Mouse (Mus musculus) CH12.LX (cell line): ENCODE results near the gene Pou3f3. TPM values are rescaled to one million over a fixed set of nuclear protein-coding genes. Genes with fewer than 3 reads are reported as not detected.

Experiments used
- DNase-seq: peaks from one replicate; pipeline ENCODE4 v3.0.0-alpha.2; 2013; ENCODE audit errors: extremely low read depth
- H3K27ac ChIP-seq: 2 replicates; pipeline ENCODE4 v1.5.1; 2012; ENCODE audit warnings: low read depth, mild to moderate bottlenecking, control low read depth, moderate library complexity; ENCODE audit not compliant: insufficient read depth
- H3K27me3 ChIP-seq: replicated peaks from 2 replicates; pipeline ENCODE3; 2012; ENCODE audit warnings: inconsistent platforms
- H3K36me3 ChIP-seq, 2 experiments: replicated peaks in 1 of 2; 2 replicates each; pipeline versions ENCODE3 to v1.6.1; 2012; ENCODE audit warnings: inconsistent platforms in 1 of 2, low read length in 1 of 2, mild to moderate bottlenecking in 1 of 2, mixed read lengths in 1 of 2, moderate library complexity in 1 of 2; ENCODE audit not compliant: control insufficient read depth in 1 of 2, insufficient read depth in 1 of 2
- H3K4me1 ChIP-seq, 2 experiments: 2 replicates each; pipeline ENCODE4 v1.6.1; 2012; ENCODE audit warnings: inconsistent platforms in 1 of 2, moderate library complexity in 1 of 2; ENCODE audit not compliant: insufficient read depth in 2 of 2, control insufficient read depth in 1 of 2
- H3K4me2 ChIP-seq: 2 replicates; pipeline ENCODE4 v1.6.1; 2012; ENCODE audit warnings: low read depth, mild to moderate bottlenecking, control low read depth; ENCODE audit not compliant: poor library complexity, insufficient read depth, severe bottlenecking
- H3K4me3 ChIP-seq, 3 experiments: fragments of 150-350 bp in 1 of 3; sonication (generic) in 1 of 3; replicated peaks in 1 of 3; 2 replicates each; pipeline versions ENCODE3 to v1.5.1; 2011 to 2012; ENCODE audit warnings: low read depth in 2 of 3, low read length in 2 of 3, mild to moderate bottlenecking in 2 of 3, moderate library complexity in 2 of 3, control low read depth in 1 of 3, improper control_type of control experiment in 1 of 3, inconsistent platforms in 1 of 3, mixed read lengths in 1 of 3; ENCODE audit not compliant: poor library complexity in 1 of 3
- H3K79me2 ChIP-seq: replicated peaks from 2 replicates; pipeline ENCODE4 v1.6.1; 2012; ENCODE audit warnings: mild to moderate bottlenecking, moderate library complexity; ENCODE audit not compliant: control insufficient read depth, poor library complexity, insufficient read depth, severe bottlenecking; ENCODE audit errors: extremely low read depth
- H3K9ac ChIP-seq: 2 replicates; pipeline ENCODE4 v1.6.1; 2012; ENCODE audit warnings: low read depth, mild to moderate bottlenecking, control low read depth, moderate library complexity; ENCODE audit not compliant: insufficient read depth
- H3K9me3 ChIP-seq: replicated peaks from 2 replicates; pipeline ENCODE3; 2012; ENCODE audit warnings: low read length, inconsistent platforms, mixed read lengths
- BHLHE40 ChIP-seq: IDR thresholded peaks from 2 replicates; pipeline ENCODE4 v1.6.1; 2011; ENCODE audit warnings: mild to moderate bottlenecking, low read depth, low read length, improper control_type of control experiment
- CHD2 ChIP-seq: IDR thresholded peaks from 2 replicates; pipeline ENCODE4 v1.6.1; 2011; ENCODE audit warnings: low read length, improper control_type of control experiment
- ELF1 ChIP-seq: IDR thresholded peaks from 2 replicates; pipeline ENCODE4 v1.6.1; 2014; ENCODE audit warnings: low read depth, mild to moderate bottlenecking, inconsistent platforms, low read length, improper control_type of control experiment
- ETS1 ChIP-seq: conservative IDR thresholded peaks from 2 replicates; pipeline ENCODE4 v1.6.1; 2012; ENCODE audit warnings: low read depth, mild to moderate bottlenecking, inconsistent platforms, low read length, improper control_type of control experiment, moderate library complexity
- GABPA ChIP-seq: IDR thresholded peaks from 2 replicates; pipeline ENCODE4 v1.6.1; 2012; ENCODE audit warnings: low read depth, low read length, improper control_type of control experiment, inconsistent platforms; ENCODE audit not compliant: insufficient replicate concordance
- HCFC1 ChIP-seq: IDR thresholded peaks from 2 replicates; pipeline ENCODE4 v1.6.1; 2012; ENCODE audit warnings: low read depth, mild to moderate bottlenecking, inconsistent platforms, low read length, improper control_type of control experiment
- IRF4 ChIP-seq: IDR thresholded peaks from 2 replicates; pipeline ENCODE4 v1.6.1; 2014; ENCODE audit warnings: low read depth, mild to moderate bottlenecking, inconsistent platforms, low read length, improper control_type of control experiment
- JUN ChIP-seq: IDR thresholded peaks from 2 replicates; pipeline ENCODE4 v1.6.1; 2011; ENCODE audit warnings: low read depth, mild to moderate bottlenecking, low read length, improper control_type of control experiment, moderate library complexity; ENCODE audit not compliant: insufficient read depth
- MAX ChIP-seq: IDR thresholded peaks from 2 replicates; pipeline ENCODE4 v1.6.1; 2011; ENCODE audit warnings: low read length, improper control_type of control experiment
- MXI1 ChIP-seq: IDR thresholded peaks from 2 replicates; pipeline ENCODE4 v1.6.1; 2011; ENCODE audit warnings: mild to moderate bottlenecking, low read depth, low read length, improper control_type of control experiment
- MYC ChIP-seq: IDR thresholded peaks from 2 replicates; pipeline ENCODE4 v1.6.1; 2011; ENCODE audit warnings: low read depth, mild to moderate bottlenecking, improper control_type of control experiment, low read length
- NELFE ChIP-seq: IDR thresholded peaks from 2 replicates; pipeline ENCODE4 v1.6.1; 2011; ENCODE audit warnings: low read depth, low read length, improper control_type of control experiment
- NRF1 ChIP-seq: IDR thresholded peaks from 2 replicates; pipeline ENCODE4 v1.6.1; 2014; ENCODE audit warnings: low read depth, mild to moderate bottlenecking, inconsistent platforms, low read length, improper control_type of control experiment, moderate library complexity
- PAX5 ChIP-seq: IDR thresholded peaks from 2 replicates; pipeline ENCODE4 v1.6.1; 2012; ENCODE audit warnings: low read length, inconsistent platforms, mixed read lengths
- POLR2A ChIP-seq: IDR thresholded peaks from 2 replicates; pipeline ENCODE4 v1.6.1; 2011; ENCODE audit warnings: low read depth, mild to moderate bottlenecking, improper control_type of control experiment, low read length
- POLR2AphosphoS2 ChIP-seq: IDR thresholded peaks from 2 replicates; pipeline ENCODE4 v1.6.1; 2011; ENCODE audit warnings: low read depth, low read length, improper control_type of control experiment
- RAD21 ChIP-seq: IDR thresholded peaks from 2 replicates; pipeline ENCODE4 v1.6.1; 2011; ENCODE audit warnings: low read depth, mild to moderate bottlenecking, low read length, improper control_type of control experiment, moderate library complexity
- RCOR1 ChIP-seq: conservative IDR thresholded peaks from 2 replicates; pipeline ENCODE4 v1.6.1; 2012; ENCODE audit warnings: low read depth, mild to moderate bottlenecking, inconsistent platforms, low read length, improper control_type of control experiment
- SIN3A ChIP-seq: IDR thresholded peaks from 2 replicates; pipeline ENCODE4 v1.6.1; 2012; ENCODE audit warnings: low read length, improper control_type of control experiment, inconsistent platforms
- SMC3 ChIP-seq: IDR thresholded peaks from 2 replicates; pipeline ENCODE4 v1.6.1; 2011; ENCODE audit warnings: low read depth, low read length, improper control_type of control experiment
- TCF12 ChIP-seq: IDR thresholded peaks from 2 replicates; pipeline ENCODE4 v1.6.1; 2014; ENCODE audit warnings: low read depth, mild to moderate bottlenecking, inconsistent platforms, low read length, improper control_type of control experiment
- UBTF ChIP-seq: IDR thresholded peaks from 2 replicates; pipeline ENCODE4 v1.6.1; 2012; ENCODE audit warnings: low read depth, mild to moderate bottlenecking, inconsistent platforms, low read length, improper control_type of control experiment, moderate library complexity
- USF2 ChIP-seq: conservative IDR thresholded peaks from 2 replicates; pipeline ENCODE4 v1.6.1; 2011; ENCODE audit warnings: low read depth, low read length, improper control_type of control experiment
- ZC3H11A ChIP-seq: IDR thresholded peaks from 2 replicates; pipeline ENCODE4 v1.6.1; 2012; ENCODE audit warnings: low read depth, mild to moderate bottlenecking, inconsistent platforms, low read length, improper control_type of control experiment
- ZMIZ1 ChIP-seq: IDR thresholded peaks from 2 replicates; pipeline ENCODE4 v1.6.1; 2012; ENCODE audit warnings: low read depth, mild to moderate bottlenecking, inconsistent platforms, low read length, improper control_type of control experiment
- ZNF384 ChIP-seq: IDR thresholded peaks from 2 replicates; pipeline ENCODE4 v1.6.1; 2012; ENCODE audit warnings: low read depth, low read length, improper control_type of control experiment, inconsistent platforms
- dilution Hi-C: fragments of 300-500 bp; cut with MboI; formaldehyde crosslinking; loops from 2 replicates; pipeline ENCODE4 v1.14.3; 2020; ENCODE audit warnings: low sequenced_read_pairs; ENCODE audit not compliant: extremely low pct_unique_long_range_greater_than_20kb, extremely low pct_ligation_motif_present
- in situ Hi-C: fragments of 300-500 bp; cut with MboI; formaldehyde crosslinking; loops from 3 replicates; pipeline ENCODE4 v1.14.3; 2019; ENCODE audit warnings: low sequenced_read_pairs, low pct_ligation_motif_present, low pct_unique_long_range_greater_than_20kb, mixed read lengths
- polyA plus RNA-seq: library from polyadenylated mRNA; unstranded; fragments of >175 nt; gene quantifications from 2 replicates; pipeline ENCODE4 v1.2.1, GENCODE M21; 2012; ENCODE audit warnings: low read depth; ENCODE audit not compliant: insufficient read length
- total RNA-seq, 2 experiments: library from RNA; depleted of rRNA; stranded (reverse); fragments of 300-350 nt in 1 of 2; fragments of >200 nt in 1 of 2; gene quantifications; 2 replicates each; pipeline ENCODE4 v1.2.3; 2012 to 2014

Pou3f3 gene
- total RNA-seq (2012; rRNA removed) = not detected in 2 replicates
- total RNA-seq (2014; rRNA removed) = not detected in 2 replicates
- not detected in 2 replicates for polyA plus RNA-seq

- H3K4me1 ChIP-seq = no peaks in the 10 kb centered on the region
- no peak within 1 kb of the TSS for H3K4me2 ChIP-seq
- no peaks in the 10 kb centered on the region for H3K79me2 ChIP-seq
- H3K9me3 ChIP-seq = peaks cover 48% of the 10 kb centered on the region
- dilution Hi-C loops = no loop called here
- H3K27ac ChIP-seq = no peak within 1 kb of the TSS
- in situ Hi-C loops = no loop called here
- no peaks in the 10 kb centered on the region for H3K36me3 ChIP-seq
- H3K4me3 ChIP-seq = no peak within 1 kb of the TSS
- DNase-seq = no peak
- TF ChIP-seq HCFC1 = no peak
- no peak for TF ChIP-seq RAD21
- no peak for TF ChIP-seq TCF12
- TF ChIP-seq NELFE = no peak
- no peak for TF ChIP-seq RCOR1
- TF ChIP-seq ZMIZ1 = no peak
- no peak for TF ChIP-seq BHLHE40
- TF ChIP-seq ELF1 = no peak
- no peak for TF ChIP-seq SMC3
- no peak for TF ChIP-seq PAX5
- TF ChIP-seq SIN3A = no peak
- TF ChIP-seq ZNF384 = no peak
- no peak for TF ChIP-seq MAX
- no peak for TF ChIP-seq ZC3H11A
- no peak for TF ChIP-seq GABPA
- TF ChIP-seq POLR2A = no peak
- no peak for TF ChIP-seq IRF4
- TF ChIP-seq UBTF = no peak
- TF ChIP-seq NRF1 = no peak
- H3K9ac ChIP-seq = no peak within 1 kb of the TSS
- H3K27me3 ChIP-seq = no peaks in the 10 kb centered on the region
Observed at GRCm38 (mm10) chr1:42695578-42695915, at the start of gene Pou3f3. Pou3f3 (plus strand) TSS chr1:42695768.

- no peaks in the 10 kb centered on the region for H3K79me2 ChIP-seq
- no peak overlapping the region for H3K4me3 ChIP-seq
- in situ Hi-C loops = no loop called here
- H3K9me3 ChIP-seq = peaks cover 62% of the 10 kb centered on the region
- H3K4me2 ChIP-seq = no peak overlapping the region
- H3K27me3 ChIP-seq = no peaks in the 10 kb centered on the region
- H3K36me3 ChIP-seq = no peaks in the 10 kb centered on the region
- H3K27ac ChIP-seq = no peak overlapping the region
- no peaks in the 10 kb centered on the region for H3K4me1 ChIP-seq
- dilution Hi-C loops = no loop called here
- H3K9ac ChIP-seq = no peak overlapping the region
- TF ChIP-seq NRF1 = no peak
- no peak for TF ChIP-seq CHD2
- TF ChIP-seq GABPA = no peak
- no peak for TF ChIP-seq USF2
- TF ChIP-seq ZMIZ1 = no peak
- no peak for TF ChIP-seq MYC
- no peak for TF ChIP-seq POLR2A
- no peak for TF ChIP-seq NELFE
- TF ChIP-seq ELF1 = no peak
- TF ChIP-seq POLR2AphosphoS2 = no peak
- TF ChIP-seq ETS1 = no peak
- no peak for TF ChIP-seq RAD21
- no peak for TF ChIP-seq JUN
- no peak for TF ChIP-seq MXI1
- DNase-seq = no peak
Observed at GRCm38 (mm10) chr1:42648366-42648935, 47.1 kb upstream of the Pou3f3 start.
